Mouse (Mus musculus) spleen, adult 2 months (tissue): ENCODE measurements around the gene Bbs9.

Source experiments
- CTCF ChIP-seq: fragments of 200-500 bp; IDR thresholded peaks from 2 replicates; pipeline ENCODE4 v1.5.1; 2011; ENCODE audit warnings: mild to moderate bottlenecking, inconsistent platforms; ENCODE audit not compliant: insufficient read depth, insufficient read length, insufficient replicate concordance; ENCODE audit errors: extremely low read depth
- POLR2A ChIP-seq: fragments of 200-500 bp; IDR thresholded peaks from 2 replicates; pipeline ENCODE4 v1.6.1; 2011; ENCODE audit warnings: low read depth, low read length, inconsistent platforms

DNA sequence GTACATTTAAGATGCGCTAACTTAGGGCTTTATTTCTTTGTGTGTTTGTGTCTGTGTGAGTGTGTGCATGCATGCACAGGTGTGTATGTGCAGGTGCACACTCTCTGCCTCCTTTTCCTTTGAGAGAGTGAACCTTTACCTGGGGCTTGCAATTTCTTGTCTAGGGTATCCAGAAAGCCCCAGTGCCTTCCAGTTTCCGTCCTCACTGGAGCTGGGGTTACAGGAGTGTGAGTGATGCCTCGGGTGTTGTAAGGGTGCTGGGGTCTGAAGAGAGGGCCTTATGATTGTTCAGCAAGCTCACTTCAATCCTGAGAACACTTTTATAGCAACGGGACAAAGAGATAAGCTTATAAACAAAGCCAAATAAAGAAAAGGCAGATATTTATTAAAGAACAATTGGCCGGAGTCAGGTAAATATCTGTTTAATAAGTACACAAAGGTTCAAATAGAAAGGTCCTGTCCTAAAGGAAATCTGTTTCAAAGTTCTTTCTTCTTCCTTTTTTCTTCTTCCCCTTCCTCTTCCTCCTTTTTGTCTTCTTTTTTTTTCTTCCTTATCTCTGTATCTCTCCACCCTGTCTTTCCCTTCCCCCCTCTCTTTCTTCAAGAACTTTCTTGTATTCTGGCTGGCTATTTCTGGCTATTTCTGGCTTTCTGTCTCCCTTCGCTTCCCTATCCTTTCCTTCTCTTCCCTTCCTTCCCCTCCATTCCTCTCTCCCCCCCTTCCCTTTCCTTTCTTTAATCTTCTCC is 21.7 kb downstream of the Bbs9 start:
- TF ChIP-seq CTCF (no peak), POLR2A (no peak)
